Mouse (Mus musculus) adrenal gland (tissue): ENCODE results near the gene Igf2r.

Experiments
- intact Hi-C: fragments of 180-260 bp; cut with DNase I; formaldehyde crosslinking; loops from one replicate; pipeline ENCODE4 v1.15.1; 2025

The Igf2r gene

DNA sequence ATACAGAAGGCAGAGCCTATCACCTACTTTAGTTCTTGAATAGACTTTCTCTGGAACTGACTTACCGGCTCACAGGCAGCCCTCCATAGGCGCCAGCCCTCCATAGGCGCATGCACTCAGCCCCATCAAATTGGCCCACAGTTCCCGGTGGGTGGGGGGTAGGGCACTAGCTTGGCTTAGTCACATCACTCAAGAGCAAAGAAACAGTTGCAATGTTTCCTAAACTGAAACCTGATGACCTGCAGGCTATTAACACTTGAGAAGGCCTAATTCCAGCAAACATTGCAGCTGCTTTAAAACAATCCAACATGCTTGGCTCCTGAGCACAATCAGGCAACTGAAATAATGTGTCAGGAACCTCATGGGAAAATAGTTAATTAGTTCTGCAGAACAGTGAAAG, 18.2 kb downstream of the Igf2r start:
- intact Hi-C loops: no loop called here

DNA sequence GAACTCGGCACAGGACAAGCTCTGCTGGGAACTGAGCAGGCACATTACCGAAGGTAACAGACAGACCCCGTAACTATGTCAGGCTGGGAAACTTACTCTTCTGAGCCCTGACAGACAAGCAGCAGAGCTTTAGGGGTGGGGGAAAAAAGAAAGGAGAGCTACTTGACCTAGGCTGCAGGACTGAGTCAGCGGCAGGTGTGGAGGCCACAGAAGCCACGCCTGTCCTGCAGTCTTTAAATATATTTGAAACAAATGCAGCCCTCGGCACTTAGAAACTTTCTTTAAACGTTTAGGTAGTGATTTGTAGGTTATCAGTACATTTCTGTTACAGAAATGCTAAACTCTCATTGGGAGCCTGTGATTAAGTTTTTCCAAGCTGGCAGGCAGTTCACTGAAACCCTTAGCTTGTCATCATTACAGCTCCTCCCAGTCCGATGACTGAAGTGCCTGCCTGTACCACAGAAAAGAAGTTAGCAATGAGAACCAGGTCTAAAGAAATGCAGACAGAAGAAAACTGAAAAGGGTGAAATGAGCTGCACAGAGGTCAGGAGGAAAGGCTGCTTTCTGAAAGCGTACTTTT, 18.8 kb downstream of the Igf2r start:
- intact Hi-C loops: no loop called here

DNA sequence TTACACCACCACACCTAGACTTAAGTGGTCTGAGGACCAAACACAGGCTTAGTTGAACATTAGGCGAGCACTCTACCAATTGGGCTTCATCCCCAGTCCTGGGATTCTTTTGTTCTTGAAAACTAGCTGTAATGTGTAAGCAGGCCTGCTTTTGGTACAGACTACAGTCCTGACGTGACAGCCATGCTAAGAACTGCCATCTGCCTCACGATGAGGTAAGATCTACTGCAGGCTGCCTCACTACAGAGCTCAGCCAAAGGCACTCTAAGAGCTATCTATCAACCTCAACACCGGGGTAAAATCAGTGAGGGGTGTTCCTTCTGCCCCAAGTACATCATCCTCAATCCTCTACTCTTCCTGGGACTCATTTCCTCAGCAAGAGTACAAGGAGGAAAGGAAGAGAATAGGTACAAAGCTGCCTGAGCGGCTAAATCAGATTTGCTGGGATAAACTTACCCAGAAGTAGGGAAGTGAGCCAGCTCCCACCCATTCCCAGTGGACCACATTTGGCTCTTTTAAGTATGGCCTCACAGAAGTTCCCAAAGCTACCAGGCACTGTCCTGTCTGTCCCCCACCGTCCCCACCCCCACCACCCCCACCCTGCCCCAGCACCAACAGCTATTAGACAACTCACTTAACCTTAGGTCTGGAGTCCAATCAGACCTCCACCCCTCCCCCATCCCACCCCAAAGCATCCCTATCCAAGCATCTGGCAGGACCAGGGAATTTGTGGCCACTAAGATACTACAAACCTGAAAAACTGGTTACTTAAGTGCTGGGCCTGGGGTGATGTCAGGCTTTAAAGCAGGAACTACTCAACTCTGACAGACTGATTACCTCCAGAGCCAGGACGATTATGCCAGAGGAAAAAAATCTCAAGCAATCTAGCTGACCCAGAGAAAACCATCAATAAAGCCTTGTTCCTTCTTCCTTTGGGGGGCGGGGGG, 19.8 kb downstream of the Igf2r start:
- intact Hi-C loops: no loop called here

DNA sequence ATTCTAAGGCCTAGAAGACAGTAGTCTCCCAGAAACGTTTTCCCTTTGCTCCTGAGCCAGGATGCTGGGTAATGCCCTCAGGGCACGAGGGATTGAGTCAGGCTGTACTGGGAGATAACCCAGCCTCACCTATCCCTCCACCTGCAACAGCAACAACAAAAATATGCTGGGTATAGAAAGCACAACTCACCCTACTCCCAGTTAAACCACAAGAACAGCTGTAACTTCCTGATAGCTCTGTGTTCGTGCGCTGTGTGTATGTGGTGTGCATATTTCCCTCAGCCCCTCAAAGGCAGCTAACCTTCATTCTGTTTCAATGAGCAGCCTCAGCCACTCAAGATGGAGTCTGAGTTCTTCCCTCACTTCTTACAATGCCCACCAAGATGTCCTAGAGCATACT, 23.7 kb downstream of the Igf2r start:
- intact Hi-C loops: no loop called here

DNA sequence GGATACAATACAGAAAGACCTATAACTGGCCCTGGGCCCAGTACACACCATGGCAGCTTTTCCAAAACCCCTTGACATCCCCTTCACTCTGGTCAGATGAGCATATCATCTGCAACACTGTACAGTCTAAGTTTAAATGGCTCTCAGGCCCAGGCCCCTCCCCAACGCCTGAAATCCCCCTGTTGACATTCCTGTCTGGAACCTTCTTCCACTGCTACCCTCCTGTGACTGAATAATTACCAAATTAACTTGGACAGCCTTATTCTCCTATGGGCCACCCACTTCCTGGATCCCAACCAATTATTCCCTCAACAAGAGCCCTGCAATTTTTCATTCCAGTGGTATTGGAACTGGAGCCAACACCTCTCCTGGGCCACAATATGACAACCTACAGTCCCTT, 25.4 kb downstream of the Igf2r start:
- intact Hi-C loops: no loop called here

DNA sequence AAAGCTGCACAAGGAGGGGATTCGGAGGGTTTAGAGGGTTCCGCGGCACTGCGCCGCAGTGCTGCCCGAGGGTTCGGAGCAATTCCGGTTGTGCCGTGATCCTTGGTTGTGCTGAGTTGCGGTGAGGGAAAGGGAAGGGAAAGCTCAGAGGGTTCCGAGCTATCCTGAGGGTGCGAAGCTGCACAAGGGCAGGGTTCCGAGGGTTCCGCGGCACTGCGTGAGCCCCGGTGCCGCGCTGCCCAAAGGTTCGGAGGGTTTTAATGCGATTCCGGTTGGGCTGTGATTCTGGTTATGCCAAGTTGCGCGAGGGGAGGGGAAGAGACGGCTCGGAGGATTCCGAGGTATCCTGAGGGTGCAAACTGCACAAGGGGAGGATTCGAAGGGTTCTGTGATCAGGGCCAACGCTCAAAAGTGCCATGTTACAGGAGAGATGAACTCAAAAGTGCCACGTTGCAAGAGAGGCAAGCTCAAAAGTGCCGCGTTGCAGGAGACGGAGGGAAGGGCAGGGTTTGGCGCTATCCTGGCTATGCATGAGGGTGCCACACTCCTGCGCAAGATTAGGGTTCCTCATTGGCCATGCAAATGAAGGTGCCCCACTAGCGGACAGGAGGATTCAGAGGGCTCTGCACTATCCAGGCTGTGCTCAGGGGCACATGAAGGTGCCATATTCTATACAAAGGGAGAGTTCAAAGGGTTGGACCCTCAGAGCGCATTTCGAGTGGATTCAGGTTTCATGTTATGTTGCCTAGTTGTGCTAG, 27.1 kb downstream of the Igf2r start:
- intact Hi-C loops: no loop called here

DNA sequence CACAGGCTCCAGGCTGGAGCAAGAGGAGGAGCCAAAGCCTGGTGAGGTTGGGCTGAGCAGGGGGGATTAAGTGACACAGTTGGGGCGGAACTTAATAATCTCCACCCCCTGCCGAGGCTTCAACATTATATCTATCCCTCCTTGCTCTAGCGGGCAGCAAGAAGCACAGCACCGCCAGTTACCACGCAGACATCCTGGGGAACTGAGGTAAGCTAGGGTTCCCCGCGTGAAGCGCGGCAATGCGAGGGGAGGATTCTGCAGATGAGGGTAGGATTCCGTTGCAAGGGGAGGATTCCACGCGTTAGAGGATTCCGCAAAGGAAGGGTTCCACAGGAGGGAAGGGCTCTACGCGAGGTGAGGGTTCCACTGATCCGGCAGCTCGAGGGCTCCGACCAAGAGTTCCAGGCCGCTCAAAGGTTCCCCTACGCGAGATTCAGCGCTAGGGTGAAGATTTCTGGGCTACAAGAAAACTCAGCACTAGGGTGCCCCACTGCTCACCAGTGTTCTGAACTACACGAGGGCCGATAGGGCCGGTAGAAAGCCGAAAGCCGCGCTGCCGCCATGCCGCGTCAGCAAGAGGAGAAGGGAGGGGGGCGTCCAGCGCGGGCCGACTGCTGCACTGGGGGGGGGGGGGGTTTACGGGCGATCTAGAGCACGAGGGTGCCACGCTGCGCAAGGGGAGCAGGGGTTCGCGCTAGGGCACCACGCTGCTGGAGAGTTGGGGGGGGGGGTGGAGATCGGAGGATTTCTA, 28.1 kb downstream of the Igf2r start:
- intact Hi-C loops: no loop called here

DNA sequence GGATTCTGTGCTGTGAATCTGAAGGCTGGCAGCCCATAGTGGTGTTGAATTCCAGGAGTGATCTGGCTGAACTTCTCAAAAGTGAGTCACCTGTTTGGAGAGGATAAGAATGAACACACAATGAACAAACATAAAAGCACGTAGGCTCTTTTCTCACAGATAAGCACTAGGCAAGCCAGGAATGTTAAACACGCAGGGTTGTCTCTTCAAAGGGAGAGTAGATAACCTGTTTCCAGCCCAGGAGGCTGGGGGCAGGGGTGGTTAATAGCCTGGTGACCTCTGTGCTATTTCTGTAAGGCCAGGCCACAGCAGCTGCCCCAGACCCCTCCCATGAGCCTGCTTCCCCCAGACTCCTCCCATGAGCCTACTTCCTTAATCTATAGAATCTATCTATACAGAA, 29.1 kb downstream of the Igf2r start:
- intact Hi-C loops: no loop called here

DNA sequence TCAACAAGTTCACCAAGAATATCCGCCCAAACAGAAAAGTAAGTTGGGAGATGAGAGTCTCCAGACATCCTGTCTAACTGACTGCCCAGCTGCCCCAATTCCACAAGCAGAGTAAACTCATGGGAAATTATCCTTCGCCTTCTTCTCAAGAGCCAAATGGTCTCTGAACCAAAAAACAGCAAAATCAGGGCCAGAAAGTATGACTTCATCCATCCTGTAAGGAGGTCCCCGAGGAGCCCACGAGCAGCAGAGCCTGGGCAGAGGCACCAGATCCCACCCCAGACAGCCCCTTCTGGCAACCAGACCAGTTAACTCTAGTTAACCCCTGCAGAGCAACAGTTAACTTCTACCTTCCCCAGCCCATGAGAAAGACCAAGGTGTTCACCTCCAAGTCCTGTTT, 29.9 kb downstream of the Igf2r start:
- intact Hi-C loops: no loop called here

DNA sequence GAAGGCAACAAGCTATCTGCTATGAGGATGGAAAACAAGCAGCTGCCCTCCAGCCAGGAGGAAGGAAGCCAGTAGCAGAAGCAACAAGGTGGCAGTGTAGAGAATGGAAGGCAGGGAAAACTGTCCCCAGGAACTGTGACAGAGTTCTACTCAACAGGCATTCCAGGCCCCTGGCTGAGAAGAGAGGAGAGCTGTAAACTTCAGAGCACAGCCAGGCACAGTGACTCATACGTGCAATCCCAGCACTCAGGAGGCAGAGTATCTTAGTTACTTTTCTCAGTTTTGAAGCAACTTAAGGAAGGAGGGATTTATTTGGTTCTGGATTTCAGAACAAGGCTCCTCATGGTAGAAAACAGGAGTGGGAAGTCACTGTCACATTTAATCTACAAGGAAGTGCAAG, 31.5 kb downstream of the Igf2r start:
- intact Hi-C loops: no loop called here

DNA sequence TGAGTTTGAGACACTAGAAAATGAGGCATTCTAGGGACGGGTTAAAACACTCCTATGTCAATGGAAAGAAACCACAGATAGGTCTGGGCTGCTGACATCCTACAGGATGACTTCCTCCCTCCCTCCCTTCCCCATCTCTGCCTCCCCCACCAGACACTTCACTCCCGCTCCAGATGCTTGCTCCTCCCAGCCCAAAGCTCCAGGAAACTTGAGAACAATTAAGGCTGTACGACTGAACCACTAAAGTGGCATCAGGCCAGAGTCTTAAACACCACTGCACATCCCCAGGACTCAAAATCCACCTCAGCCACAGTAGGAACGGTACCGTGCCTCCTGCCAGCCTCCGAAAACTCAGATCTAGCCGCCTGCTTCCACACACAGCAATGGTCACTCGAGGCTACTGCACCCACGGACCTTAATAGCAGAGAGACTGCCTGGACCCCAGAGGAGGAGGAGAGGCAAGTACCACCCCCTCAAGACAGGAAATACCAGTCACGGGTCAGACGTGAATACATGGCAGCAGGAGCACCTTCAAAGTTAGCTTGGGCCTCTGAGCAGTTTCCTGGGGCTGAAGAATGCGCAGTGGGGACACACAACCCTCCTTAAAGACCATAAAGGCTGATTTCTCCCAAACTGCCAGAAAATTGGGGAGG, 35.1 kb downstream of the Igf2r start:
- intact Hi-C loops: no loop called here

DNA sequence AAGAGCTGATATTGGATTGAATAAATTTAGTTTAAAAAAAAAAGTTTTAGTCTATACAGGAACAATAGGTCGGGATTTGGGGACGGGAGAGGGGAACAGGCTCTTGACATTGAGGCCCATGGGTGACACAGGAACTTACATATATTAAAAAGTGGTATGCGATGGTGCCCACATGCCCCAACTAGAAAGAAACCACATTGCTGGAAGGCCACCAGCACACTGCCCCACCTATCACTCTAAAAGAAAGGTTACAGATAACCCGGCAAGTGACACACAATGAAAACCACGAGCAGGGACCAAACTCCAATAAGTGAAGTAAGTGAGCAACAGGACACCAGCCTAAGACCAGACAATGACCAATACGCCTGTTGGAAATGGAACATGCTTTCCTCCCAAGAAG, 36.3 kb downstream of the Igf2r start:
- intact Hi-C loops: no loop called here

DNA sequence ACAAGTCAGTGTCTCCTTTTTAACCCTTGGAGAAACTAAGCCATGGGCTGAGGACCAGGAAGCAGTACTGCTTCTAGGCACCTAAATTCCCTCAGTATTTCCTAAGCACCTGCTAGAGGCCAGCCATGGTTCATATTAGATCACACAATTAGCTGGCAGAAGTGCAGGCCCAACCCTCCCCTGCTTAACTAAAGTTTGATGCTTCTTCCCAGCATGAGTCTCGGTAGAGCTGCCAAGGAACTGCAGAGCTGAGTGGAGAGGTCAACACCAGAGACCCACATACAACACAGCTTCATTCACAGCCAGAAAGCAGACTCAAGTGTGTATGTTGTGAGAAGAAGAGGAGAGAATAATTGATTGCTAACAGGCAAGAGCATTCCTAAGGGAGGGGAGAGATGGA, 40.9 kb downstream of the Igf2r start:
- intact Hi-C loops: no loop called here

DNA sequence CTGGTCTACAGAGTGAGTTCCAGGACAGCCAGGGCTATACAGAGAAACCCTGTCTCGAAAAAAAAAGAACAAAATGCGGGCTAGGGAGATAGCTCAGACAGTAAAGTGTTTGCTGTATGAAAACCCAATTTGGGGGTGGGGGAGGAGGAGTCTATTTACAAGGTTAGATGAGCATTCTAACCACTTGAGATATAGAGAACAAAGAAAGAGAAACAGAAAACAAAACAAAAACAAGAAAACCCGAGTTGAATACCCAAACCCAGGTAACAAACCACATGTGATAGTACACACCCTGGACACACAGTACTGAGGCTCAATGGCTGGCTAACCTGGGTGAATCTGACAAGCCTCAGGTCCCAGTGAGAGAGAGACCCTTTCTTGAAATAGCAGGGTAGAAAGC, 41.7 kb downstream of the Igf2r start:
- intact Hi-C loops: no loop called here

DNA sequence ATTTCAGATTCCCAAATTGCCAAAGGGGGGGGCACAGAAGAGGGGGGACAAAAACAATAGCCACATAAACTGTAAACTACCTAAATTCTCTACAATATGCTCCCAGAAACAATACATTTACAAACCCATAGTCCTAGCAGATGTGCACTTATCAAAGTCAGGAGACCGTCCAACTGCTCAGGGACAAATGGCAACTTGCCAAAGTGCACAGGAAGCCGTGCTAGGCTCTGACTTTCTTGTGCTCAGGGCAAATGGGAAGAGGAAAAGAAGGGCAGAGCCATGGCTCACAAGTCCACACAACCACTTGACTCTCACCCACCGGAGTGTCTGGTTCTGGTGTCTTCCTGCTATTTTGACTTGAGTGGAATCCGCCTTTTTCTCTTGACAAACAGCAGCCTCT, 43.6 kb downstream of the Igf2r start:
- intact Hi-C loops: no loop called here

DNA sequence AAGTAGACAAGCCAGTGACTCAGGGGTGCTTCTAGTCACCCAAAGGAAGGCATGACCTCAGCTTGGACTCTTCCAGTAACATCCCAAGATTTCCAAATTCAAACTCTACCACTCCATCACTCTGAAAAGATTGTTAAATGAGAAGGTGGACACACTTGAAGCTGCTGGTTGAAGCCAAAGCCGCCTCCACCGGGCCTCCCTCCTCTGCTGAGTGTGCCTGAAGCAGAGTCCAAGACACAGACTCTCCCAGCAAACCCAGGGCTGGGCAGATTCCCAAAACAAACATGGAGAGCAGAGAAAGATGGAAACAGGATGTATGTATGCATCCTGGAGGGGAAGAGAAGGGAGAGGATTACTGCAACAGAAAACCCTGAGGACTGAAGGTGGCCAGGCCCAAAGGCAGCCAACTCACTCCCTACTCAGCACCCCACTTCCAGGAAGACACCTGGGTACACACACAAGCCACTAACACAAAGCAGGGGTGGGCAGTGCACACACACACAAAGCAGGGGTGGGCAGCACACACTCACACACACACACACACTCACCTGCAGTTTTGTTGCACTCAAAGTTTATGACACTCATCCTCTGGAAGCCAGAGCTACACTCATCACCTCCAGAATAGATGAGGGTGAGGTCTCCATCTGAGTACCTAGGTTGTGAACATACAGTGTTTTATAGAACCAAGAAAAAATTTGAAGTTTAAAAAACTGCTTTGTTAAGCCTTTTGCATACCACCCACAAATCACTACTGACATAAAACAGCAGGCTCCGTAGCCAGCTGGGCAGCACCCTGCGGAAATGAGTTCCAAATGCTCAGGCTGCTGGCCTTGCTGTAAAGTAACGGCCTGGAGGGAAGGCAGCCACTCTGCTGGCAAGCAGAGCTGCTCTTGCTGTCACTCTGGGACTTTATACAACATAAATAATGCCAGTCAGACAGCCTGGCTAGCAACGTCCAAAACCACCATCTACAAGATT, 44.4 kb downstream of the Igf2r start:
- intact Hi-C loops: no loop called here

DNA sequence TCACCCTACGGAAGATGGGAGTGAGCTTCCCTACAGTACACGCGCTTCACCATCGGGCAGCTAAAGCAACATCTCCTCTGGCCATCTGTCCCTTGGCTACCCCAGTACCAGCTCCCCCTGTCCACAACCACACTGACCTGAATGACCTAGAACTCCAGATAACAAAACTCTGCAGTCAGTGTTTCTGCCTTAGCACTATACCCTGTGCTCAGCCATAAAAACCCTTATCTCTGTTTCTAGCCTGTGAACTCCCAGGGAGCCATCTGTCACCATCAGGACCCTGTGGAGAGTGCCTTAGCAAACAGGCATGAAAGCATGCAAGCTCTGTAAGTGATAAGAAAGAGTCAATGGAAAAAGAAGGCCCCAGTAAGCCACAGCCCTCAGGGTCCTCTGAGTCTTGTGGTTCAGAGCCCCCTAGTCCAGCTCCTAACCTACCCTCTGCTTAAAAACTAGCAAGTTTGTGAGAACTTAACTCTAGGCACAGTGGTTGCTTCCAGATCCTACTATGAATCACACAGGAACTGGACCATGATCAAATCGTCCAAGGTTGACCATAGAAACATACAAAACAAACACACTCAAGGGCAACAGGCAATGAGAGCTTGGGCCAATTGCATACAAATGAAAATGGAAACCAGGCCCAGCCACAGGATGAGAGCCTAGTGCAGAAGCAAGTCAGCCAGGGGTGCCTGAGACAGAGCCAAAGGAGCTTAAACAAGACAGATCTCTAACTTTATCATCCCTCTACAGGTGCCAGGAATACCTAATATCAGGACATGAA, 45.3 kb downstream of the Igf2r start:
- intact Hi-C loops: no loop called here

DNA sequence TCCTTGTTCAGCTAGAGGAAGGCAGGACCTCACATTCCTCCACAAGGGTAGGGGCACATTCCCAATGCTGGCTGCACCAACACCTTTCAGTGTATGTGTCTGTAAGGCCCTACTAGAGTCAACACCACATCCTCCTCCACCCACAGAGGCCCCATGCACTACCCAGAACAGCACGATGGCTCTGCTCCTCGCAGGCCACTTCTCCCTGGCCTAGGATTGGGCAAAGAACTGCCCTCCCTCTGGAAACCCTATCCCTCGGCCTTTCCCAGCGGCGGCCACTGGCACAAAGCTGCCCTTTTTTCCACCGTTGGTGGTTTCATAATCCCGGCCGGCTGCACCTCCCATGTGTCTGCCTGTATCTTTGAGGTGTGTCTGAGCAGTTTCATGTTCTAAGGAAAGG, 46.8 kb downstream of the Igf2r start:
- intact Hi-C loops: no loop called here
